In the genomic region with DNA sequence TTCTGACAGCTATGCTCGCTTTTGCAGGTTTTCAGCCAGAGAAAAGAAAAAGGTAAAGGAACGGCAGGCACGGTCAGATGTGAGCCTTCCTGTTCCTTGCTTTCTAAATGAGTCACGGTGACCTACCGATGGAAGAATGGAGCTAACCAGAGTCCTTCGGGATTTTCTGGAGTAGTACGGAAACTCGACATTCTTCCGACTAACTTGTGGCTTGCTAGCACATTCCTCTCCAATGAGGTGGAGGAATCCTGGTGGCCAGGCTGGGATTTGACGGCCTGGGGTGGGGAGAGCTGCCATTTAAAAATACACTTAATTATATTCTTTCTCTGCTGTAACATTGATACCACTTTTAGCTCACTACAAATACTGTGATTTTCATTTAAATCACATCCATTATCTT, we compare ENCODE assay signal across 9 mouse cellular contexts.
DNase-seq lines count a peak whose midpoint lies in the region; ATAC-seq and TF ChIP-seq lines count a peak whose summit lies in the region.
"Had no signal": no experiment of that assay in that cellular context is flagged by ENCODE, and none has a peak within 500 bp of the region (broad histone marks: within the 10 kb centered on the region; RNA-seq: fewer than 3 reads in every experiment).

No protein-coding gene starts in this region.

- TF ChIP-seq POLR2A in embryonic fibroblast, embryonic 13.5 days (IDR thresholded peaks at IDR 0.05; ENCODE audit: low read depth, low read length) = 0 out of 2 replicates have a peak, but pooled peaks have one; percentile 19

- peak; percentile 38 for DNase-seq in adrenal gland, postnatal 25 days
- DNase-seq in adrenal gland, adult 18-20 months (ENCODE audit: low spot score in 2 of 2) = no peak
- DNase-seq in heart, postnatal 10 days = peak; percentile 72 to 74
- no peak for DNase-seq in left cerebral cortex, adult 9 months (ENCODE audit: low spot score in 2 of 2)
- no peak for DNase-seq in frontal cortex, postnatal 14 days (ENCODE audit: low spot score in 2 of 2)

- TF ChIP-seq CTCF in embryonic fibroblast, embryonic 13.5 days (IDR thresholded peaks at IDR 0.05; ENCODE audit: borderline replicate concordance, insufficient read depth, low read length) = no peak

- 46% methylated on average over 10 of the region's 10 CpGs for WGBS in lung, embryonic 16.5 days
- WGBS in hindbrain, embryonic 13.5 days = 69% methylated on average over 10 of the region's 10 CpGs

- H3K36me3 ChIP-seq in lung, embryonic 16.5 days (ENCODE audit: control insufficient read depth, insufficient read depth, low read length) = no peaks in the 10 kb centered on the region
- H3K36me3 ChIP-seq in hindbrain, embryonic 13.5 days = no peaks in the 10 kb centered on the region
- H3K36me3 ChIP-seq: liver, embryonic 15.5 days had no signal

- H3K4me3 ChIP-seq in embryonic fibroblast, embryonic 13.5 days (ENCODE audit: insufficient read depth, low read length) = peak overlapping the region; percentile 33
- H3K4me3 ChIP-seq in lung, embryonic 16.5 days (ENCODE audit: low read length) = no peak overlapping the region
- no peak overlapping the region for H3K4me3 ChIP-seq in hindbrain, embryonic 13.5 days
- H3K4me3 ChIP-seq: liver, embryonic 15.5 days had no signal

- peak overlapping the region; percentile 18; the same call in 1 of the 2 replicates for H3K4me2 ChIP-seq in lung, embryonic 16.5 days (ENCODE audit: low read depth, low read length)
- no peak overlapping the region for H3K4me2 ChIP-seq in hindbrain, embryonic 13.5 days
- H3K4me2 ChIP-seq: liver, embryonic 15.5 days had no signal

- peaks cover 29% of the 10 kb centered on the region for H3K4me1 ChIP-seq in embryonic fibroblast, embryonic 13.5 days (ENCODE audit: control insufficient read depth, insufficient read depth, low read length)
- H3K4me1 ChIP-seq in lung, embryonic 16.5 days (replicated peaks; ENCODE audit: control insufficient read depth, insufficient read depth, low read length) = peaks cover 11% of the 10 kb centered on the region
- H3K4me1 ChIP-seq in hindbrain, embryonic 13.5 days (replicated peaks) = 0 out of 2 replicates have a peak, but pooled peaks cover 7% of the 10 kb centered on the region
- H3K4me1 ChIP-seq: liver, embryonic 15.5 days had no signal

- peak; percentile 66 for ATAC-seq in lung, embryonic 16.5 days (ENCODE audit: low read depth)
- no peak for ATAC-seq in hindbrain, embryonic 13.5 days (ENCODE audit: low FRiP score)

- intact Hi-C loops in heart, postnatal 10 days (cut with DNase I) = loop anchor here (2.0 to 5.0 kb wide), 2 partner anchors 83 to 129 kb away; a partner anchor contains a TSS

- 0 out of 2 replicates have a peak, but pooled peaks cover 3% of the 10 kb centered on the region for H3K9me3 ChIP-seq in lung, embryonic 16.5 days (ENCODE audit: control insufficient read depth, low read length)
- no peaks in the 10 kb centered on the region for H3K9me3 ChIP-seq in hindbrain, embryonic 13.5 days
- H3K9me3 ChIP-seq: liver, embryonic 15.5 days had no signal

- H3K27me3 ChIP-seq in lung, embryonic 16.5 days (ENCODE audit: control insufficient read depth, insufficient read depth, low read depth, low read length) = no peaks in the 10 kb centered on the region
- no peaks in the 10 kb centered on the region for H3K27me3 ChIP-seq in hindbrain, embryonic 13.5 days

- peak overlapping the region; percentile 29; the same call in 1 of the 2 replicates for H3K9ac ChIP-seq in lung, embryonic 16.5 days (ENCODE audit: low read length)
- H3K9ac ChIP-seq in hindbrain, embryonic 13.5 days = no peak overlapping the region
- H3K9ac ChIP-seq: liver, embryonic 15.5 days had no signal

- H3K27ac ChIP-seq in embryonic fibroblast, embryonic 13.5 days (ENCODE audit: insufficient read depth, low read length) = peak overlapping the region; percentile 99
- H3K27ac ChIP-seq in lung, embryonic 16.5 days (ENCODE audit: low read length) = 0 out of 2 replicates have a peak overlapping the region, but pooled peaks have one; percentile 12
- H3K27ac ChIP-seq in hindbrain, embryonic 13.5 days = no peak overlapping the region
- H3K27ac ChIP-seq: liver, embryonic 15.5 days had no signal

Comparison
In these comparisons a context has a peak if more than half of its experiments do, and no peak if none do; other contexts are left out.
1. DNase-seq: peak in adrenal gland, postnatal 25 days (single experiment) and heart, postnatal 10 days (2 of 2); none in adrenal gland, adult 18-20 months (0 of 2), left cerebral cortex, adult 9 months (0 of 2) and frontal cortex, postnatal 14 days (0 of 2).